Mouse (Mus musculus): ENCODE measurements around the gene Mbnl3. TPM values are rescaled to one million over a fixed set of nuclear protein-coding genes. Genes with fewer than 3 reads are reported as not detected.

Mbnl3 gene
- polyA plus RNA-seq, 1 experiment from 2014 or later = 12.3 TPM

DNA sequence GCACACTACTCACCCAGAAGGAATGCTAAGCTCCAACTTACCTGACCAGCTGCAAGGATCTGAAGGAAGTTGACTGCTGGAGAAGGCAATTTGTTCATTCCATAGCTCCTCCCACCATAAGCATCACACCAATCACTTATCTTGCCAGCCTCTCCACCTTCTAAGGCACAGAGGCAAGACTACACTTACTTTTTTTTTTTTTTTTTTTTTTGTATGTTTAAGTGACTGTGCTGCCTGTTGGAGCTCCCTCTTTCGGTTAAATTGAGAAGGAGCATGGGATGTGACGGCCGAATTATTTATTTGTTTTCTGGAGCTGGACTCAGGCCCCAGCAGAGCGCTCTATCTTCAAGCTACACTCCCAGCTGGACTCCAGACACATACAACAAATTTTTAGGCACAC is 60.0 kb downstream of the Mbnl3 start:
- H3K9ac ChIP-seq = no peak overlapping the region
- H3K4me3 ChIP-seq = no peak overlapping the region
- H3K27me3 ChIP-seq = no peaks in the 10 kb centered on the region
- H3K9me3 ChIP-seq = no peaks in the 10 kb centered on the region
- 41% methylated on average over 4 of the region's 4 CpGs for WGBS
- no peak overlapping the region for H3K4me2 ChIP-seq
- H3K4me1 ChIP-seq = no peaks in the 10 kb centered on the region
- no peaks in the 10 kb centered on the region for H3K36me3 ChIP-seq
- ATAC-seq (ENCODE audit: insufficient number of reproducible peaks, low FRiP score, low TSS enrichment, low read depth) = no peak
- H3K27ac ChIP-seq = no peak overlapping the region

DNA sequence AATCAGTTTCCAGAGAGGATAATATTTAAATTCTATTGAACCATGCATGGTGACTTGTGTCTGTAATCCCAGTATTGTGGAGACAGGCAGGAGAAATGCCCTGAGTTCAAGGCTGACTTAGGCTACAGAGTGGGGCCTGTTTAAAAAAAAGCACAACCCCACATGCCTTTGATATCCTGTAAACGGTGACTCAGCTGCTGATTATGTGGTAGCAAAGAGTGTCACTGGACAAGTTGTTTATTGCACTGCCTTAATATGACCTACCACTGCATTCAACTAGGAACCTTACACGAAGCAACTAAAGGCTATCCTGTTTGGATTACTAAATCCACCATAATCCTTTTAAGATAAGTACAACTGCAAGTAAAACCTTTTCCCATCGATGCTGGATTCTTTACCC is 66.3 kb downstream of the Mbnl3 start:
- 47% methylated on average over 3 of the region's 3 CpGs for WGBS

DNA sequence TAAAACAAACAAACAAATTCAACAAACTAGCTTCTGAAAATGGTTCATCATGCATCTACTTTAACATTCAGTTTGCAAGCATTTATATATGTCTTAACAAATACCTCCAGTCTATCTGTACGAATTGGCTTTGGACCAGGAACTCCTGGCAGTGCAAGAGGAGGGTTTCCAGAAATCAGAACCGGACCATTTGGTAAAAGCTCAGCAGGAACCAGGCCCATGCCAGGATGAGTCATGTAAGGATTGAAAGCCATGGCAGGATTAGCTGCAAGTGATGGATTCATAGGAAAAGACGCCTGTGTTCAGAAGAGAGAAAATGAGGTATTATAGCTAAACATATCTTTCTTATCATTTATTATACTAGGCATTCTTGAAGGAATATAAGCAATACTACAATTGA is 75.0 kb downstream of the Mbnl3 start:
- Histone ChIP-seq H3K27ac (no peak overlapping the region), H3K9ac (no peak overlapping the region), H3K9me3 (no peaks in the 10 kb centered on the region), H3K4me3 (no peak overlapping the region), H3K4me1 (no peaks in the 10 kb centered on the region), H3K36me3 (no peaks in the 10 kb centered on the region), H3K4me2 (no peak overlapping the region), H3K27me3 (no peaks in the 10 kb centered on the region)
- no peak for ATAC-seq (ENCODE audit: insufficient number of reproducible peaks, low FRiP score, low TSS enrichment, low read depth)
- 67% methylated on average over 3 of the region's 3 CpGs for WGBS

More for the DNA sequence above, 66.3 kb downstream of the Mbnl3 start:
- H3K27ac ChIP-seq = no peak overlapping the region
- no peak overlapping the region for H3K4me2 ChIP-seq
- ATAC-seq (ENCODE audit: insufficient number of reproducible peaks, low FRiP score, low TSS enrichment, low read depth) = no peak
- H3K9ac ChIP-seq = no peak overlapping the region
- H3K4me1 ChIP-seq = no peaks in the 10 kb centered on the region
- no peaks in the 10 kb centered on the region for H3K27me3 ChIP-seq
- H3K4me3 ChIP-seq = no peak overlapping the region
- no peaks in the 10 kb centered on the region for H3K36me3 ChIP-seq
- no peaks in the 10 kb centered on the region for H3K9me3 ChIP-seq

DNA sequence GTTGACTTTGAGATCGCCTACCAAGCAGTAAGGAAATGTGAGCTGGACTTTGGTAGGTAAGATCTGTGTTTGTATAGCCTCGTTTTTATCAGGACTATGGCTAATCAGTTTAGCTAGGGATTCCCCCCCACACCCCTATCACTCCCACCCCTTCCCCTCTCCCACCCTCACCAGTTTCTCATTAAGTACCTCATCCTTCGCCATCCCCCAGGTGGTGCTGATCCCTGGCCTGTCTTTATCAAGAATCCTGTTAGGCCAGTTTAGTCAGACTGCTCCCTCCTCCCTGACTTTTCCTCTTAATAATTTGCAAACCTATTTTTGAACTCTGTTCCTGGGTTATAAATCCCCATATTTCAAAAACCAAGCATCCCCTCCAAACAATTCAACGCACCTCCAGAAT is 103.6 kb downstream of the Mbnl3 start:
- Histone ChIP-seq H3K4me1 (no peaks in the 10 kb centered on the region), H3K4me3 (no peak overlapping the region), H3K27me3 (no peaks in the 10 kb centered on the region), H3K9me3 (no peaks in the 10 kb centered on the region), H3K4me2 (no peak overlapping the region), H3K9ac (no peak overlapping the region), H3K36me3 (no peaks in the 10 kb centered on the region), H3K27ac (no peak overlapping the region)
- ATAC-seq (ENCODE audit: insufficient number of reproducible peaks, low FRiP score, low TSS enrichment, low read depth) = no peak
- 68% methylated on average over 4 of the region's 4 CpGs for WGBS

DNA sequence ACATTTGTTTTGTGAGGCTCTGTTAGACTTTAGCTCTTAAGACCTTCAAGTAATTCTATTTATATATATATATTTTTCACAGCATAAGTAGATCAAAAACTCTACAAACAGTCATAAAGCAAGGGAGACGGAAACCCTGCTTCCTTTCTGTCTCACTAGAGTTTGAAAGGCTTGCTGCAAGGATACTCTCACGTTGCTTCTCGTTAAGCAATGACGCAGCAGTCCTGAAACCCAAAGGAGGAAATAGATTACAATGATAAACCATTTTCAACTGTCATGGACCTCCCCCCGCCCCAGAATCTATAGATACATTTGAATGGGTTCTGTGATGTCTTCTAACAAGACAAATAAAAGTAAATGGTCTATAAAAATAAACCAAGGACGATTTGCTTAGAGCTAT is 121.4 kb downstream of the Mbnl3 start:
- H3K4me1 ChIP-seq = no peaks in the 10 kb centered on the region
- H3K4me3 ChIP-seq = no peak overlapping the region
- ATAC-seq (ENCODE audit: insufficient number of reproducible peaks, low FRiP score, low TSS enrichment, low read depth) = no peak
- H3K36me3 ChIP-seq = no peaks in the 10 kb centered on the region
- H3K27me3 ChIP-seq = no peaks in the 10 kb centered on the region
- H3K9me3 ChIP-seq = no peaks in the 10 kb centered on the region
- H3K9ac ChIP-seq = no peak overlapping the region
- H3K27ac ChIP-seq = no peak overlapping the region
- H3K4me2 ChIP-seq = no peak overlapping the region
- WGBS = 74% methylated on average over 6 of the region's 6 CpGs

DNA sequence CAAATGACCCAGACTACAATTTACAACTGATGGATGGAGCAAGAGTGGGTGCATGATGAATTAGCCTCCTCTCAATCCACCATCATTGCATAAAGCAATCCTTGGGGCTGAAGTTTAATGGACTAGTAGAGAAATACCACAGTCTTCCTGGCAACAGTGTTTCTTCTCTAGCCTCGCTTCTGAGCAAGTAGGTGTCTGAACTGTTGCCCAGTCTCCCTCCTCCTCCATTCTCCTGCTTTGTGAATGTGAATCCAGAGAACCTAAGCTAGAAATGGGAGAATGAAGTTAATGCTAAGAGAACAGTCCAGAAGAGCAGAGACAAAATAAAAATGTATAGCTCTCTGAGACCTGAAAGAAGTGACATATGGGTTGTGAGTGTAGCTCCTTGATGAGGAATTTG is 122.1 kb downstream of the Mbnl3 start:
- Histone ChIP-seq H3K4me2 (no peak overlapping the region), H3K9ac (no peak overlapping the region), H3K9me3 (no peaks in the 10 kb centered on the region), H3K27me3 (no peaks in the 10 kb centered on the region), H3K4me1 (no peaks in the 10 kb centered on the region), H3K4me3 (no peak overlapping the region), H3K36me3 (no peaks in the 10 kb centered on the region), H3K27ac (no peak overlapping the region)
- ATAC-seq (ENCODE audit: insufficient number of reproducible peaks, low FRiP score, low TSS enrichment, low read depth) = no peak
- WGBS = 63% methylated on average over 1 of the region's 1 CpGs

DNA sequence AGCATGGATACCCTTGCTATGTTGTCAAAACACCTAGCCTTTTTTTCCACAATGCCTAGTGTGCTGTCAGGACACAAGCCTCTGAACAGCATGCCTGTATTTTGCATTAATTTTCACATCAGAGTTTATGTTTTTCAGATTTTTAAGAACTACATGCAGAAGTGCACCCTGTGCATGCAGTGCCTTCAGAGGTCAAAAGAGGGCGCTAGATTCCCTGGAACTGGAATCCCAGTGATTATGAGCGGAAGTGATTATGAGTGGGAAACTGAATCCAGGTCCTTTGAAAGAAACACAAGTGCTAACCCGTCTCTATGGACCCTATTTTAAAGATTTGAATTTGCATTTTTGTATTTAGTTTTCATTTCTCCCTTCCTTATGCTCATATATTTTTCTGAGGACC is 129.6 kb downstream of the Mbnl3 start:
- Histone ChIP-seq H3K4me1 (no peaks in the 10 kb centered on the region), H3K9ac (no peak overlapping the region), H3K4me3 (no peak overlapping the region), H3K27me3 (no peaks in the 10 kb centered on the region), H3K4me2 (no peak overlapping the region), H3K27ac (no peak overlapping the region), H3K36me3 (no peaks in the 10 kb centered on the region), H3K9me3 (no peaks in the 10 kb centered on the region)
- ATAC-seq (ENCODE audit: insufficient number of reproducible peaks, low FRiP score, low TSS enrichment, low read depth) = no peak
- WGBS = 29% methylated on average over 3 of the region's 3 CpGs

Small RNA genes within 50 kb of the gene (microRNA-seq; reads per million reads assigned to microRNA genes)
- not detected for gene Gm23417

Other genes starting within 250 kb of the Mbnl3 start
- gene Rap2c, start 188.5 kb downstream of the Mbnl3 start, polyA plus RNA-seq (2015; fragmentation: Nextera tagmentation; extraction: Ambion mirVana) = 27.9 and 29.2 TPM in 2 replicates

All from limb, embryonic 15.5 days (tissue).